Mouse (Mus musculus): ENCODE measurements at regions not wholly inside any gene's neighbourhood (a gene's known extent, or its start where the extent isn't known, plus 50 kb on each side); places are given as distances from the start of the nearest gene placed in this dataset.
A peak's percentile ranks its signal among the peaks of the same experiment; 100 is the strongest.
"Not testable (repeated sequence)": the region's sequence is repeated elsewhere in the genome, so short reads cannot be mapped to it uniquely, and the experiment has no call there.

GRCm38 (mm10) chr11:8773862-8774261 is 109.5 kb upstream of the Tns3 start:
- H3K27ac ChIP-seq (replicated peaks; ENCODE audit: low read depth, low read length): no peak overlapping the region
- ATAC-seq (ENCODE audit: insufficient number of reproducible peaks, low FRiP score, low TSS enrichment, low read depth) (no peak), DNase-seq (ENCODE audit: low spot score) (no peak)
- no peaks in the 10 kb centered on the region for H3K4me1 ChIP-seq (ENCODE audit: control insufficient read depth, insufficient read depth, low read length)
- no peak overlapping the region for H3K4me3 ChIP-seq (ENCODE audit: low read depth, low read length)
- H3K4me2 ChIP-seq (ENCODE audit: low read depth, severe bottlenecking): no peak overlapping the region
- H3K36me3 ChIP-seq (ENCODE audit: control insufficient read depth, insufficient read depth, low read length): no peaks in the 10 kb centered on the region
- no peak overlapping the region for H3K9ac ChIP-seq (ENCODE audit: low read length)
- WGBS: 89% methylated on average over 6 of the region's 6 CpGs
- H3K9me3 ChIP-seq (ENCODE audit: control insufficient read depth, low read length): no peaks in the 10 kb centered on the region
- H3K27me3 ChIP-seq (ENCODE audit: control insufficient read depth, insufficient read depth, low read length): no peaks in the 10 kb centered on the region

GRCm38 (mm10) chr11:8773260-8773659 is 108.9 kb upstream of the Tns3 start:
- no peaks in the 10 kb centered on the region for H3K27me3 ChIP-seq (ENCODE audit: control insufficient read depth, insufficient read depth, low read length)
- H3K4me2 ChIP-seq (ENCODE audit: low read depth, severe bottlenecking): no peak overlapping the region
- H3K9ac ChIP-seq (ENCODE audit: low read length): no peak overlapping the region
- WGBS: 78% methylated on average over 11 of the region's 11 CpGs
- no peak for ATAC-seq (ENCODE audit: insufficient number of reproducible peaks, low FRiP score, low TSS enrichment, low read depth)
- H3K36me3 ChIP-seq (ENCODE audit: control insufficient read depth, insufficient read depth, low read length): no peaks in the 10 kb centered on the region
- H3K4me1 ChIP-seq (ENCODE audit: control insufficient read depth, insufficient read depth, low read length): no peaks in the 10 kb centered on the region
- no peak overlapping the region for H3K27ac ChIP-seq (replicated peaks; ENCODE audit: low read depth, low read length)
- DNase-seq (ENCODE audit: low spot score): no peak
- no peaks in the 10 kb centered on the region for H3K9me3 ChIP-seq (ENCODE audit: control insufficient read depth, low read length)
- no peak overlapping the region for H3K4me3 ChIP-seq (ENCODE audit: low read depth, low read length)

- H3K9ac ChIP-seq (ENCODE audit: low read length): no peak overlapping the region
- no peak for ATAC-seq (ENCODE audit: insufficient number of reproducible peaks, low FRiP score, low TSS enrichment, low read depth)
- H3K9me3 ChIP-seq (ENCODE audit: control insufficient read depth, low read length): no peaks in the 10 kb centered on the region
- H3K36me3 ChIP-seq (ENCODE audit: control insufficient read depth, insufficient read depth, low read length): no peaks in the 10 kb centered on the region
- H3K4me1 ChIP-seq (ENCODE audit: control insufficient read depth, insufficient read depth, low read length): no peaks in the 10 kb centered on the region
- no peak overlapping the region for H3K27ac ChIP-seq (replicated peaks; ENCODE audit: low read depth, low read length)
- no peaks in the 10 kb centered on the region for H3K27me3 ChIP-seq (ENCODE audit: control insufficient read depth, insufficient read depth, low read length)
- H3K4me3 ChIP-seq (ENCODE audit: low read depth, low read length): no peak overlapping the region
- 81% methylated on average over 5 of the region's 5 CpGs for WGBS
- H3K4me2 ChIP-seq (ENCODE audit: low read depth, severe bottlenecking): no peak overlapping the region
- DNase-seq (ENCODE audit: low spot score): no peak
Observed at GRCm38 (mm10) chr11:8772541-8772940, 108.2 kb upstream of the Tns3 start.

GRCm38 (mm10) chr11:8768706-8769105 is 104.4 kb upstream of the Tns3 start:
- ATAC-seq (ENCODE audit: insufficient number of reproducible peaks, low FRiP score, low TSS enrichment, low read depth); H3K9ac ChIP-seq (ENCODE audit: low read length); H3K36me3 ChIP-seq (ENCODE audit: control insufficient read depth, insufficient read depth, low read length); H3K4me2 ChIP-seq (ENCODE audit: low read depth, severe bottlenecking); H3K4me1 ChIP-seq (ENCODE audit: control insufficient read depth, insufficient read depth, low read length); H3K27ac ChIP-seq (replicated peaks; ENCODE audit: low read depth, low read length); H3K9me3 ChIP-seq (ENCODE audit: control insufficient read depth, low read length); H3K4me3 ChIP-seq (ENCODE audit: low read depth, low read length); DNase-seq (ENCODE audit: low spot score); H3K27me3 ChIP-seq (ENCODE audit: control insufficient read depth, insufficient read depth, low read length): not testable (repeated sequence)
- WGBS: 52% methylated on average over 1 of the region's 1 CpGs

GRCm38 (mm10) chr11:8765541-8765885 is 101.2 kb upstream of the Tns3 start:
- no peak for DNase-seq (ENCODE audit: low spot score)
- H3K27ac ChIP-seq (replicated peaks; ENCODE audit: low read depth, low read length): no peak overlapping the region

GRCm38 (mm10) chr11:8764861-8765540 is 100.7 kb upstream of the Tns3 start:
- DNase-seq (ENCODE audit: low spot score): peak; percentile 19
- Histone ChIP-seq H3K4me2 (ENCODE audit: low read depth, severe bottlenecking) (no peak overlapping the region), H3K9me3 (ENCODE audit: control insufficient read depth, low read length) (no peaks in the 10 kb centered on the region), H3K4me1 (ENCODE audit: control insufficient read depth, insufficient read depth, low read length) (peaks cover 22% of the 10 kb centered on the region), H3K36me3 (ENCODE audit: control insufficient read depth, insufficient read depth, low read length) (no peaks in the 10 kb centered on the region), H3K27me3 (ENCODE audit: control insufficient read depth, insufficient read depth, low read length) (no peaks in the 10 kb centered on the region), H3K9ac (ENCODE audit: low read length) (no peak overlapping the region), H3K27ac (replicated peaks; ENCODE audit: low read depth, low read length) (no peak overlapping the region), H3K4me3 (ENCODE audit: low read depth, low read length) (no peak overlapping the region)
- ATAC-seq (ENCODE audit: insufficient number of reproducible peaks, low FRiP score, low TSS enrichment, low read depth): no peak
- WGBS: 83% methylated on average over 2 of the region's 2 CpGs

More at GRCm38 (mm10) chr11:8765541-8765885, 101.2 kb upstream of the Tns3 start:
- no peak overlapping the region for H3K4me3 ChIP-seq (ENCODE audit: low read depth, low read length)
- H3K4me1 ChIP-seq (ENCODE audit: control insufficient read depth, insufficient read depth, low read length): peaks cover 22% of the 10 kb centered on the region
- no peak overlapping the region for H3K9ac ChIP-seq (ENCODE audit: low read length)
- H3K36me3 ChIP-seq (ENCODE audit: control insufficient read depth, insufficient read depth, low read length): no peaks in the 10 kb centered on the region
- ATAC-seq (ENCODE audit: insufficient number of reproducible peaks, low FRiP score, low TSS enrichment, low read depth): no peak
- 84% methylated on average over 1 of the region's 1 CpGs for WGBS
- H3K4me2 ChIP-seq (ENCODE audit: low read depth, severe bottlenecking): no peak overlapping the region
- H3K9me3 ChIP-seq (ENCODE audit: control insufficient read depth, low read length): no peaks in the 10 kb centered on the region
- no peaks in the 10 kb centered on the region for H3K27me3 ChIP-seq (ENCODE audit: control insufficient read depth, insufficient read depth, low read length)

GRCm38 (mm10) chr11:8763448-8763847 is 99.1 kb upstream of the Tns3 start:
- H3K4me2 ChIP-seq (ENCODE audit: low read depth, severe bottlenecking): no peak overlapping the region
- 41% methylated on average over 7 of the region's 7 CpGs for WGBS

GRCm38 (mm10) chr11:8762133-8762532 is 97.8 kb upstream of the Tns3 start:
- H3K4me3 ChIP-seq (ENCODE audit: low read depth, low read length): no peak overlapping the region
- H3K9me3 ChIP-seq (ENCODE audit: control insufficient read depth, low read length): no peaks in the 10 kb centered on the region
- H3K36me3 ChIP-seq (ENCODE audit: control insufficient read depth, insufficient read depth, low read length): no peaks in the 10 kb centered on the region
- WGBS: 66% methylated on average over 2 of the region's 2 CpGs
- H3K27me3 ChIP-seq (ENCODE audit: control insufficient read depth, insufficient read depth, low read length): no peaks in the 10 kb centered on the region
- DNase-seq (ENCODE audit: low spot score): peak; percentile 22
- no peak for ATAC-seq (ENCODE audit: insufficient number of reproducible peaks, low FRiP score, low TSS enrichment, low read depth)
- H3K27ac ChIP-seq (replicated peaks; ENCODE audit: low read depth, low read length): peak overlapping the region; percentile 16; the same call in 1 of the 2 replicates
- H3K4me1 ChIP-seq (ENCODE audit: control insufficient read depth, insufficient read depth, low read length): peaks cover 22% of the 10 kb centered on the region
- no peak overlapping the region for H3K4me2 ChIP-seq (ENCODE audit: low read depth, severe bottlenecking)
- H3K9ac ChIP-seq (ENCODE audit: low read length): no peak overlapping the region

More at GRCm38 (mm10) chr11:8763448-8763847, 99.1 kb upstream of the Tns3 start:
- peak; percentile 56 for DNase-seq (ENCODE audit: low spot score)
- Histone ChIP-seq H3K9me3 (ENCODE audit: control insufficient read depth, low read length) (no peaks in the 10 kb centered on the region), H3K9ac (ENCODE audit: low read length) (no peak overlapping the region), H3K27ac (replicated peaks; ENCODE audit: low read depth, low read length) (no peak overlapping the region), H3K27me3 (ENCODE audit: control insufficient read depth, insufficient read depth, low read length) (no peaks in the 10 kb centered on the region), H3K4me1 (ENCODE audit: control insufficient read depth, insufficient read depth, low read length) (peaks cover 22% of the 10 kb centered on the region), H3K36me3 (ENCODE audit: control insufficient read depth, insufficient read depth, low read length) (no peaks in the 10 kb centered on the region), H3K4me3 (ENCODE audit: low read depth, low read length) (no peak overlapping the region)
- peak; percentile 56; the same call in 1 of the 2 replicates for ATAC-seq (ENCODE audit: insufficient number of reproducible peaks, low FRiP score, low TSS enrichment, low read depth)

GRCm38 (mm10) chr11:8761626-8762025 is 97.3 kb upstream of the Tns3 start:
- peak; percentile 66 for DNase-seq (ENCODE audit: low spot score)
- peak overlapping the region; percentile 88 for H3K27ac ChIP-seq (replicated peaks; ENCODE audit: low read depth, low read length)
- H3K9me3 ChIP-seq (ENCODE audit: control insufficient read depth, low read length): no peaks in the 10 kb centered on the region
- no peak overlapping the region for H3K4me3 ChIP-seq (ENCODE audit: low read depth, low read length)
- no peaks in the 10 kb centered on the region for H3K36me3 ChIP-seq (ENCODE audit: control insufficient read depth, insufficient read depth, low read length)
- H3K27me3 ChIP-seq (ENCODE audit: control insufficient read depth, insufficient read depth, low read length): no peaks in the 10 kb centered on the region
- H3K4me1 ChIP-seq (ENCODE audit: control insufficient read depth, insufficient read depth, low read length): peaks cover 22% of the 10 kb centered on the region
- ATAC-seq (ENCODE audit: insufficient number of reproducible peaks, low FRiP score, low TSS enrichment, low read depth): peak; percentile 88
- no peak overlapping the region for H3K9ac ChIP-seq (ENCODE audit: low read length)
- H3K4me2 ChIP-seq (ENCODE audit: low read depth, severe bottlenecking): no peak overlapping the region
